Mouse (Mus musculus) heart, embryonic 11.5 days (tissue): ENCODE data around the gene Ngrn. TPM values are rescaled to one million over a fixed set of nuclear protein-coding genes. Genes with fewer than 3 reads are reported as not detected.

Experiments used
- ATAC-seq: fragments of 200-750 bp; cut with Nextera tagmentation; replicated peaks from 2 replicates; pipeline ENCODE4 v1.8.0; 2017; ENCODE audit warnings: moderate library complexity; ENCODE audit not compliant: insufficient number of reproducible peaks, low FRiP score, low TSS enrichment
- H3K27ac ChIP-seq: fragments of 300-500 bp; sonication (generic); 2 replicates; pipeline ENCODE4 v1.5.1; 2014; ENCODE audit warnings: mild to moderate bottlenecking, low read depth, low read length
- H3K27me3 ChIP-seq: fragments of 300-500 bp; sonication (generic); 2 replicates; pipeline ENCODE4 v1.6.1; 2014; ENCODE audit warnings: mild to moderate bottlenecking, low read length, mixed read lengths; ENCODE audit not compliant: control insufficient read depth, insufficient read depth
- H3K36me3 ChIP-seq: fragments of 300-500 bp; sonication (generic); 2 replicates; pipeline ENCODE4 v1.6.1; 2014; ENCODE audit warnings: mild to moderate bottlenecking, low read length, moderate library complexity, mixed read lengths; ENCODE audit not compliant: control insufficient read depth, insufficient read depth
- H3K4me1 ChIP-seq: fragments of 300-500 bp; sonication (generic); 2 replicates; pipeline ENCODE4 v1.6.1; 2014; ENCODE audit warnings: low read length; ENCODE audit not compliant: control insufficient read depth, insufficient read depth
- H3K4me2 ChIP-seq: fragments of 300-500 bp; sonication (generic); 2 replicates; pipeline ENCODE4 v1.6.1; 2014; ENCODE audit warnings: mild to moderate bottlenecking, moderate library complexity
- H3K4me3 ChIP-seq: fragments of 300-500 bp; sonication (generic); 2 replicates; pipeline ENCODE4 v1.5.1; 2014; ENCODE audit warnings: low read depth, low read length
- H3K9ac ChIP-seq: fragments of 300-500 bp; sonication (generic); 2 replicates; pipeline ENCODE4 v1.6.1; 2014; ENCODE audit warnings: mild to moderate bottlenecking, low read depth, low read length, moderate library complexity
- H3K9me3 ChIP-seq: fragments of 300-500 bp; sonication (generic); replicated peaks from 2 replicates; pipeline ENCODE4 v1.6.1; 2016; ENCODE audit warnings: low read length; ENCODE audit not compliant: control insufficient read depth
- WGBS: fragments of 180-500 bp; shearing (Covaris S2); extraction: QIAGEN DNeasy Blood & Tissue Kit; methylation state at CpG from one replicate; pipeline ENCODE4 v1.1.7; 2014; ENCODE audit not compliant: insufficient replicate concordance; 5-methylcytosine and 5-hydroxymethylcytosine counted together
- polyA plus RNA-seq: library from polyadenylated mRNA; unstranded; fragments of >200 nt; fragmentation: Nextera tagmentation; extraction: Ambion mirVana; gene quantifications from 2 replicates; pipeline ENCODE4 v1.2.1, GENCODE M21; 2014

The Ngrn gene
- 41.4 and 41.8 TPM in 2 replicates for polyA plus RNA-seq

GRCm38 (mm10) chr7:80260625-80261371, at the start of gene Ngrn:
Gene Ngrn (plus strand): TSS chr7:80261215.
- peak; percentile 81 for ATAC-seq
- Histone ChIP-seq H3K4me2 (peak within 1 kb of the TSS; percentile 88), H3K9ac (peak within 1 kb of the TSS; percentile 81), H3K27me3 (peaks cover 11% of the 10 kb centered on the region), H3K36me3 (peaks cover 7% of the 10 kb centered on the region), H3K27ac (peak within 1 kb of the TSS; percentile 72), H3K4me3 (peak within 1 kb of the TSS; percentile 76), H3K9me3 (no peaks in the 10 kb centered on the region), H3K4me1 (peaks cover 10% of the 10 kb centered on the region; the same call in 1 of the 2 replicates)
- WGBS, result 25% methylated on average over 40 of the region's 40 CpGs

- no peak overlapping the region for H3K4me2 ChIP-seq
- no peak overlapping the region for H3K9ac ChIP-seq
- 83% methylated on average over 7 of the region's 7 CpGs for WGBS
- H3K27ac ChIP-seq, result no peak overlapping the region
- H3K4me1 ChIP-seq, result peaks cover 11% of the 10 kb centered on the region
- H3K36me3 ChIP-seq, result peaks cover 5% of the 10 kb centered on the region
- H3K27me3 ChIP-seq, result no peaks in the 10 kb centered on the region
- H3K4me3 ChIP-seq, result no peak overlapping the region
- no peaks in the 10 kb centered on the region for H3K9me3 ChIP-seq
- ATAC-seq, result no peak
Observed at GRCm38 (mm10) chr7:80213604-80214003, 47.4 kb upstream of the Ngrn start.

- Histone ChIP-seq H3K27me3 (no peaks in the 10 kb centered on the region), H3K27ac (no peak overlapping the region), H3K4me3 (no peak overlapping the region), H3K9ac (no peak overlapping the region), H3K4me1 (peaks cover 3% of the 10 kb centered on the region), H3K9me3 (no peaks in the 10 kb centered on the region), H3K4me2 (no peak overlapping the region), H3K36me3 (peaks cover 9% of the 10 kb centered on the region)
- WGBS, result 82% methylated on average over 8 of the region's 8 CpGs
- no peak for ATAC-seq
Observed at GRCm38 (mm10) chr7:80214459-80214858, 46.6 kb upstream of the Ngrn start.

GRCm38 (mm10) chr7:80215398-80215797, 45.6 kb upstream of the Ngrn start:
- ATAC-seq, result peak; percentile 60; the same call in 1 of the 2 replicates
- no peaks in the 10 kb centered on the region for H3K27me3 ChIP-seq
- WGBS, result 24% methylated on average over 4 of the region's 4 CpGs
- H3K36me3 ChIP-seq, result peaks cover 18% of the 10 kb centered on the region
- H3K4me3 ChIP-seq, result no peak overlapping the region
- H3K27ac ChIP-seq, result no peak overlapping the region
- H3K9ac ChIP-seq, result no peak overlapping the region
- H3K4me1 ChIP-seq, result no peaks in the 10 kb centered on the region
- H3K9me3 ChIP-seq, result no peaks in the 10 kb centered on the region
- no peak overlapping the region for H3K4me2 ChIP-seq

GRCm38 (mm10) chr7:80216566-80216965, 44.4 kb upstream of the Ngrn start:
- Histone ChIP-seq H3K27ac (no peak overlapping the region), H3K9me3 (no peaks in the 10 kb centered on the region), H3K4me2 (no peak overlapping the region), H3K9ac (no peak overlapping the region), H3K36me3 (peaks cover 22% of the 10 kb centered on the region), H3K4me1 (no peaks in the 10 kb centered on the region), H3K4me3 (no peak overlapping the region), H3K27me3 (no peaks in the 10 kb centered on the region)
- no peak for ATAC-seq
- 77% methylated on average over 8 of the region's 8 CpGs for WGBS

GRCm38 (mm10) chr7:80218666-80219065, 42.3 kb upstream of the Ngrn start:
- no peak for ATAC-seq
- no peak overlapping the region for H3K27ac ChIP-seq
- H3K4me2 ChIP-seq, result no peak overlapping the region
- no peaks in the 10 kb centered on the region for H3K9me3 ChIP-seq
- H3K27me3 ChIP-seq, result no peaks in the 10 kb centered on the region
- no peak overlapping the region for H3K4me3 ChIP-seq
- H3K4me1 ChIP-seq, result no peaks in the 10 kb centered on the region
- H3K36me3 ChIP-seq, result peaks cover 22% of the 10 kb centered on the region
- 88% methylated on average over 9 of the region's 9 CpGs for WGBS
- no peak overlapping the region for H3K9ac ChIP-seq

- H3K4me1 ChIP-seq, result no peaks in the 10 kb centered on the region
- WGBS, result 91% methylated on average over 9 of the region's 9 CpGs
- no peaks in the 10 kb centered on the region for H3K9me3 ChIP-seq
- no peak overlapping the region for H3K4me2 ChIP-seq
- no peak for ATAC-seq
- H3K27ac ChIP-seq, result no peak overlapping the region
- H3K27me3 ChIP-seq, result no peaks in the 10 kb centered on the region
- no peak overlapping the region for H3K9ac ChIP-seq
- H3K36me3 ChIP-seq, result peaks cover 29% of the 10 kb centered on the region
- H3K4me3 ChIP-seq, result no peak overlapping the region
Observed at GRCm38 (mm10) chr7:80220237-80220797, 40.7 kb upstream of the Ngrn start.

GRCm38 (mm10) chr7:80221179-80221750, 39.8 kb upstream of the Ngrn start:
- Histone ChIP-seq H3K4me1 (no peaks in the 10 kb centered on the region), H3K27me3 (no peaks in the 10 kb centered on the region), H3K36me3 (peaks cover 32% of the 10 kb centered on the region), H3K4me2 (no peak overlapping the region), H3K27ac (no peak overlapping the region), H3K9me3 (no peaks in the 10 kb centered on the region), H3K9ac (no peak overlapping the region), H3K4me3 (no peak overlapping the region)
- WGBS, result 82% methylated on average over 4 of the region's 4 CpGs
- no peak for ATAC-seq
